Mouse (Mus musculus) right cerebral cortex, postnatal 4 days (tissue): ENCODE measurements around the gene Tdrd3.
A peak's percentile ranks its signal among the peaks of the same experiment; 100 is the strongest.

Source experiments
- DNase-seq: peaks from one replicate; pipeline ENCODE4 v3.0.0-alpha.2; 2022

Tdrd3 gene

DNA sequence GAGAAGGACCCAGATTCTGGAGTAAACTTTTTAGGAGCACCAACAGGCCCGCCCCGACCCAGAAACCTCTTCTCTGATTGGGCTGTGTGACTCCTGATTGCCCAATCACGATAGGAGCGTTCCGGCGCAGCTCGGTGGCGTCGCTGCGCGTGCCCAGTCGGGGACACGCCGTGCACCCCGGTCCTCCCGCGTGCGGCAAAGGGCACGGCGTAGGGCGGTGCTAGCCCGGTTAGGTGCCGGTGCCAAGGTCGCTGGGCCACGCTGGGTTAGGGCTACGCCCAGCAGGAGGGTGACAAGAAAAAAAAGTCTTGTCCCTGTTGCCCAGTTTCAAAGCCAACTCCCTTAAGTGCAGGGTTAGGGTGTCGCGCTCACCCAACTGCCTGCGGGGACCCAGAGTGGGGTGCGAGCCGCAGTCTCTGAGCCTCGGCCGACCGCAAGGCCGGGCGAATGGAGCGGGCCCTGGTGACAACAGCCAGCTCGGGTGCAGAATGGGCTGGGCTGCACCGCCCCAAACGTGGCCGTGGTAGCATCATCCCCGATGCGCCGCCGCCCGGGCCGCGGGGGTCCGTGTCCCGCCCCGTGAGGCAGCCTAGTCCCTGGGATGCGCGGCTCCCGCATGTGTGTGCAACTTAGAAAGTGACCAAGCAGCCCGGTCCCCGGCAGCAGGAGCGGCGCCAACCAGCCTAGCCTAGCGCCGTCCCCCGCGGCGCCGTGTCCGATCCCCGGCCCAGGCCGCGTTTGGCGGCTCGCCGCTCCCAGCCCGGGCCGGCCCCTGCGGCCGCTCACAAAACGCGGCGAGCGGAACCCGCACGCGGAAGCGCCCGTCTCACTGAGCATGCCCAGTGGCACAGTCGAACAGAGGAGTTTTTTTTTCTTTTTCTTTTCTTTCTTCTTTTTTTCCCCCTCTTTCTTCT, at the start of gene Tdrd3:
Gene Tdrd3 (plus strand): TSS at position 832 of the 914 bp plus-strand sequence.
- peak; percentile 88 for DNase-seq

GRCm38 (mm10) chr14:87367169-87367568, 49.3 kb upstream of the Tdrd3 start:
- DNase-seq = no peak

- DNase-seq = no peak
Observed at GRCm38 (mm10) chr14:87383041-87383440, 33.4 kb upstream of the Tdrd3 start.

- no peak for DNase-seq
Observed at GRCm38 (mm10) chr14:87384288-87385268, 31.9 kb upstream of the Tdrd3 start.

DNA sequence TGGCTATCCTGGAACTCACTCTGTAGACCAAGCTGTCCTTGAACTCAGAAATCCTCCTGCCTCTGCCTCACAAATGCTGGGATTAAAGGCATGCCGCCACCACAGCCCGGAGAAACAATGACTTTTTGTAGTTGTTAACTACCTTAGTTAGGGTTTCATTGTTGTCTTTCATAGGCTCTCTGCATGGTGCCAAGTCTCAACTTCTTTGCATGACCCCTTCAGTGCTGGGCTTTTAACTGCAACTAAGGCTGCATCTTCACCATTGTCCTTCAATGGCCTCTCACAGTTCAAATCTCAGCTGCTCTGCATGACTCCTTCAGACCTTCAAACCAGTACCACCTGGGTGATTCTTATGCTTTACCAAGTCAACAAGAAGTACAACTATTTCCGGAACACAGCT, 23.3 kb upstream of the Tdrd3 start:
- no peak for DNase-seq

DNA sequence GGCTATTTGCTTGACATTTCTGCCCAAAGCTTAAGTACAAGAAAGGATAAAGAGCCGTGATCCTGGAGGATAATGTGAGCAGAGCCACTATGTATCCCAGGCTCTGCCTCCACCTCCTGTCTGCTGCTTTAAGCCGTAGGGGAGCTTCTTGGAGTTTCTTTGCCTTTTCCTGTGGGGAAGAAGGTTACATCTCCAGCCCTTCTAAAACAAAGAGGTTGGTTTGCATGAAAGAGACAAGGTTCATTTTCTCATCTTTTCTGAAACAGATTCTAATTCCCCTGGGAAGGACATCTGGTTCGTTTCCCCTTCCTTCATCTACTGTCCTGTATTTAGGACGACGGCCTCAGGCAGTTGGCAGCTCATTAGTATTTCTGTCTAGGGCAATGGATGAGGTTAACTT, 19.8 kb upstream of the Tdrd3 start:
- no peak for DNase-seq

- no peak for DNase-seq
Observed at GRCm38 (mm10) chr14:87415486-87415807, 992 bp upstream of the Tdrd3 start.

DNA sequence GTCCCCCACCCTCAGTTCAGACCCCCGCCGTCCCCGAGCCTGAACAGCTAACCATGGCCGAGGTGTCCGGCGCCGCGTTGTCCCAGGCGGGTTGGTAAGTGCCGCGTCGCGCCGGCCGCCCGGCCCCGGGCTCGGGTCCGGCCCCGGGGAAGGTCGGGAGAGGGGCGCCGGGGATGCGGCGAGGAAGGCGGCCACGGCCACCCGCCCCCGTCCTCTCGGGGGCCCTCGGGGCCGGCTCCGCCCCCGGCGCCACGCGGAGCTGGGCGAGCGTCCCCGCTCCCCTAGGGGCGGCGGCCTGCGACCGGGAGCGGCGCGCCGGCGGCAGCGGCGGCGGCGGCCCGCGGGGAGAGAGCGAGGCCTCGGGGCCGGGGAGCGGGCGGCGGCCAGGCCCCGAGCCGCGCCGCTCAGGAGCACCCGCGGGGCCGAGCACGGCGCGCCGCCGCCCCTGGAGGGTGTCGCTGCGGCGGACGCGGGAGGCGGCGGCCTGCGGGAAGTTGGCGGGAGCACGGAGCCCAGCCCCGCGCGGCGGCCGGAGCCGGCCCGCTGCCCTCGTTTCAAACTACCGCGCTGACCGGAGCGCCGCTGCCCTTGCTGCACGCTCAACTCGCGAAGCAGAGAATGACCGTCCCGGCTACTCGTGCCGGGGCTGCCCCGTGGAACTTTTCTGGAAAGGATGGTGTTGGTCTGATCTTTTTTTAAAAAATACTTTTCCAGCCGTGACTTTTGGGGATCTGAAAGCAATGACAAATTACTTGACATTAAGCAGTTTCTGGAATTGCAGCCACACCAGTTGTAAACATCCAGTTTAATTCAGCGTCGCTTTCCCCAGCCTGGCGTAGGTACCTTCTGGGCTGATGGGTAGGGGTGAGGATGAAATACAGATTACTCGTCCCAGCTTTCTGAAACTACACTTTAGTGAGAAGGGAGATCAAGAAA, 584 bp downstream of the Tdrd3 start:
- DNase-seq = peak; percentile 49

GRCm38 (mm10) chr14:87417691-87418070, 1.2 kb downstream of the Tdrd3 start:
- DNase-seq = no peak

DNA sequence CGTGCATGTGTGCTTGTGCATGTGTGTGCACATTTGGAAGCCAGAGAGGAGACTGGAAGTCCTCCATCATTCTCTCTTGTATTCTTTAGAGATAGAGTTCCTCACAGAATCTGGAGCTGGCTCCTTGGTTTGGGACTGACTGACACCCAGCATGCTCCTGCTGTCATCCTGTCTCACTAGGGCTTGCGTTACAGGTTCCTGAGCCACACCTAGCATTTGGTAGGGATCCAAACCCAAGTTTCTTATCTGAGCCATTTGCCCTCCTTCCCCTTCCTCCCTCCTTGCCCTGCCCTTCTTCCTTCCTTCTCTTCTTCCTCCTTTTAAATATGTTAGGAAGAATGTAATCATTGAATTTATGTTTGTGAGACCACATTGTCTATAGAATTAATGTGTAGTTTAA, 3.3 kb downstream of the Tdrd3 start:
- DNase-seq = no peak

DNA sequence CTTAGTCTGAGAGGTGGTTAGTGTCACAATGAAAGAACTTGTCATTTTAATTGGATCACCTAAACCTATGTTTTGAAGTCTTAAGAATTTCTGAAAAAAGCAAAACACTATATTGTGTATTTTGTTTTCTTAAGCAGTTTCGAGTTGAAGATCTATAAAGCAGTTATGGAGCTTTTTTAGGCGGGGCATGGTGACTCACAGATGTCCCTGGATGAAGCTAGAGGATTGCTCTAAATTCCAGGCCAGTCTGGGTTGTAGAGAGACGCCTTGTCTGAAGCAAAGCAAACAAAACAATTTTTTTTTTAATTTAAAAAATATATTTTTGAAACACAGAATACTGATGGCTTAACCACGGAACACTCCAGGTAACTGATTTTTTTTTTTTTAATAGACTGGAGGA, 4.1 kb downstream of the Tdrd3 start:
- DNase-seq = no peak

GRCm38 (mm10) chr14:87422432-87422831, 6.0 kb downstream of the Tdrd3 start:
- no peak for DNase-seq

DNA sequence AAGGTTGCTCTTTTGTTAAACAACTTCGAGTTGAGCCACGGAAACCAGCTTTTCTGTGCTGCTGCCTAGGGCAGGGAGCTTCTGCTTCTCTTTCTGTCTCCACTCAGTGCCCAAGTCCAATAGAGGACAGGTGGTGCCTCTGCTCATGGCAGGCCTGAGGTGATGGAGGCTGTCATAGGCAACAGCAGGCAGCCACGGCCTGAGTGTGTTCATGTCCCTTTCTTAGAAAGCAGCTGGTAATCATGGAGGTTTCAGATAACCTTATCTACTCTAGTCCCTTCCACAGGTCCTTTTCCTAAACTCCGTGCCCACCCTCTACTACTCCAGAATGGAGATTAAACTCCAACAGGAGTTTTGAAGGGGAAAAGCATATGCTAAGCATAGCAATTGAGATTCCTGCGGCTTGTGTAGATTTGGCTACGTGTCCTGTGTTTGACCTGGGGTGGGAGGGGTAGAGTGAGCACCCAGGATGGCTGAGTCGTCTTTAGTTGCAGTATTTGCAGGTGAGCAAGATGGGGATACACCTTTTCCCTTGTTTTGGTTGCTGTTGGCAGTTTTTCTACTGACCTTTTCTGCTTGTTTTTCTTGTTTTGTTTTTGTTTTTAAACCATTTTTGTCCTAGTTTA, 10.0 kb downstream of the Tdrd3 start:
- DNase-seq = no peak

DNA sequence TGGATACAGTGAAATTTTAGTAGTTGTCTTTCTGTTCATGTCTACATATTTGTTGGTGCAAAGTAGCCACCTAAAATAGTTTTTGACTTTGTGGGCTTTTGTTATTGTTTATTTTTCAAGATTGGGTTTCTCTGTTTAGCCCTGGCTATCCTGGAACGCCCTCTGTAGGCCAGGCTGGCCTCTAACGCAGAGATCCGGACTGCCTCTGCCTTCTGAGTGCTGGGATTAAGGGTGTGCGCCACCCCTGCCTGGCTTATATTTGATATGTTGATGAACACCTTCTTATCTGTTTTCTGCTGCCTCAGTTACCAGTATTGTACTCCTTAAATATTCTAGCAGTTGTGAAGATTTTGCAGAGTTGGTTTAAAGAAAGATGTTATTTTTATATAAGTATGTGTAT, 10.6 kb downstream of the Tdrd3 start:
- DNase-seq = no peak

- no peak for DNase-seq
Observed at GRCm38 (mm10) chr14:87427659-87428289, 11.3 kb downstream of the Tdrd3 start.

DNA sequence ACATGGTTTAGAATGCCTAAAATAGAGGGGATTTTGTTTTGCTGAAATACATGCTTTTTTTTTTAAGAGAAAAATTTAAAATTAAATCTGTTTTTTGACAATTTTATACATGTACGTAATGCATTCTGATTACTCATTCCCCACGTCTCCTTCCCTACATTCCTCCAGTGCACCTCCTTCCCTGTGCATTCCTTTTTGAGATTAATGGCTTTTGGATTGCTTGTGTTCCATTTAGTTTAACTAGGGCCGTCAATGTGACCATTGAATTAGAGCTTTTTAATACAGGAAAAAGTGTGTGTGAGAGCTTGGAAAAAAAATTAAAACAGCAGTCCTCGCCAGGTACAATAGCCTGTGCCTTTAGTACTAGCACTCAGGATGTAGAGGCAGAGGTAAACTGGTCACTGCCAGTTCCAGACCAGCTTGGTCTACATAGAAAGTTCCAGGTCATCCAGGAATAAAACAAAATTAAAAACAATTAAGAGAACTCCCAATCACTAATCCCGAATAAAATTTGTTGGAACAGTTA, 17.0 kb downstream of the Tdrd3 start:
- DNase-seq = no peak

- no peak for DNase-seq
Observed at GRCm38 (mm10) chr14:87435382-87435781, 18.9 kb downstream of the Tdrd3 start.

DNA sequence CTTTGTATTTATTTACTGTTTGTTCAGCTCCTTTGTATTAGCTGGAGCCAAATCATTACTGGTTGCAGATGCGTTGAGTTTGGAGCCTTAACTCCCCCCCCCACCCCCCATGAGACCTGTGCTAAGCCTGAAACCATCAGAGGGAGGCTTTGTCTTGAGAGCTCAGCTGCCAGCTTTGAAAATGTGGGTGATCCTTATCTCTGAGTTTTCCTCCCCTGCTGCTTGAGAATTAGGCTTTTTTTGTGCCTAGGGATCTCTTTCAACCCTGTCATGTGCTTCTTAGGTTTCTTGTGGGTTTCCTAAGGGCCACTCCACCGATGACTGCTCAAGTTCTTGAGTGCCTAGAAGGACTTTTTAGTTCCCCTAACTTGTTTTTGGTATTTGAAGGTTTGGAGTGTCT, 23.3 kb downstream of the Tdrd3 start:
- DNase-seq = no peak

- no peak for DNase-seq
Observed at GRCm38 (mm10) chr14:87446331-87446913, 30.0 kb downstream of the Tdrd3 start.

GRCm38 (mm10) chr14:87451645-87452443, 35.4 kb downstream of the Tdrd3 start:
- peak; percentile 85 for DNase-seq
